Mouse (Mus musculus): Measurements from ENCODE around the gene Foxn2.
"Not testable (repeated sequence)": the region's sequence is repeated elsewhere in the genome, so short reads cannot be mapped to it uniquely, and the experiment has no call there.

Gene Foxn2

DNA sequence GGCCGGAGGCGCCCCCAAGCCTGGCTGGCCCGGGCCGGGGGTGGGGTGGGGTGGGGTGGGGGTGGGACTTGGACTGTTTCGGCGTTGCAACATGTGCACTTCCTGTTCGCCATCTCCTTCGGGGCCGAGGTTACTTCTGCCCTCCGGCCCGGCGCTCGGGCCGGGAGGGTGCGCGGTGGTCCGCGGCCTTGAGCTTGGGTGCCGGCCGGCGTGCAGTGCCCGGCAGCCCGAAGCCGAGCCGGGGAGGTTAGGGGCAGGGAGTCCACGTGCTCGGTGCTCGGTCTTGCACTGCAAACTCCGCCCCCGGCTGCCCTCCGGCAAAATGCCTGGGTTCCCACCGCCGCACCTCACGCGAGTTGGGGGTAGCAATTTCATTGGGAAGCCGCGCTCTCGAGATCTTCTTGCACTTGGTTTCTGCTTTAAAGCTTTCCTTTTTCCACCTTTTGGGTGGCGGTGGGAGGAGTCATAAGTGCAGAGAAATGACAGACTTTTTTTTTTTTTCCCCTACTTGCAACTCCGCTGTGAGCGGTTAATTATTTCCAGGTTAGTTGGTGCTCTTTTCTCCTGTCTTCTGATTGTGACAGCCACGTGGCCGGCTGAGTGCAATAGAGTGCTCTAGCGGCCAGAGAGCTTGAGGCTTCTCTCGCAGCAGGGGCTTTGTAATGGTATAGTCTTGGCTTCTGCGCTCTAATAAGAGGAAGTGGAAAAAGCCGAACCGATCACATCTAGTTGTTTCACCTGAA, 1.1 kb downstream of the Foxn2 start:
- DNase-seq (ENCODE audit: low spot score in 2 of 2): peak; percentile 59 to 61

DNA sequence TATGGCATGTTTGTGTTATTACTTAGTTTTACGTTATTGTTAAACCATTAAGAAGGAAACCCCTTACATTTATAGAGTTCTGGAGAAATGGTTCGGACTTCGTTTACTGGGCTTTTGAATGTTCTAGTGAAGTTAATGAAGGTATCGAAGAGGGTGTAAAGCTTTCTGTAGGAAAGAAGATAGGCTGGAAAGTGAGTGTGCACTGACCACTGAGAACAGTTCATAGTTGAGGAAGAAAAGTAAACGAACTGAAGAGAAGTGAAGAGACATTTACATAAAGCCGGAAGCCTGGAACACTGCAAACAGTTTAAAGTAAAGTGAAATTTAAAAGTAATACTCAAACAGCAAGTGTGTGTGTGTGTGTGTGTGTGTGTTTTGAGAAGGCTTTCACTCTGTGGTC, 2.1 kb downstream of the Foxn2 start:
- no peak for DNase-seq (ENCODE audit: low spot score in 2 of 2)

GRCm38 (mm10) chr17:88443186-88443585, 2.7 kb downstream of the Foxn2 start:
- no peak for DNase-seq (ENCODE audit: low spot score in 2 of 2)

DNA sequence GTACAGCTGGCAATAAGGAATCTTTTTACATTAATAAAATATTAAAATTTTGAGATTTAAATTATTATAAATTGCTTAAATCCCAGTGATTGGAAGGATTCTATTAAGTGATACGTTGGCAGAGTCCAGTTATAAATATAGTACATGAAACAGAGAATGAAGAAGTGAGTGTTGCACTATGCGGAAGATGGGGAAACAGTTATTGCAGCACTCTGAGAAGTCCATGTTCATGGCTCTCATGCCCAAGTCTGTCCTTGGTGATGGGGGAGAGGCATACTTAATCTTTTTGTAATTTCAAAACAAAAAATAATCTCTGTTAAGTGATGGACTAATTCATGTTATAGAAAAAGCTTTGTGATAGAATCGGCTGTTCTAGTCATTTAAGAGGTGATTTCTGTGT, 17.6 kb downstream of the Foxn2 start:
- DNase-seq (ENCODE audit: low spot score in 2 of 2): no peak

GRCm38 (mm10) chr17:88459516-88459915, 19.0 kb downstream of the Foxn2 start:
- DNase-seq (ENCODE audit: low spot score in 2 of 2): no peak

DNA sequence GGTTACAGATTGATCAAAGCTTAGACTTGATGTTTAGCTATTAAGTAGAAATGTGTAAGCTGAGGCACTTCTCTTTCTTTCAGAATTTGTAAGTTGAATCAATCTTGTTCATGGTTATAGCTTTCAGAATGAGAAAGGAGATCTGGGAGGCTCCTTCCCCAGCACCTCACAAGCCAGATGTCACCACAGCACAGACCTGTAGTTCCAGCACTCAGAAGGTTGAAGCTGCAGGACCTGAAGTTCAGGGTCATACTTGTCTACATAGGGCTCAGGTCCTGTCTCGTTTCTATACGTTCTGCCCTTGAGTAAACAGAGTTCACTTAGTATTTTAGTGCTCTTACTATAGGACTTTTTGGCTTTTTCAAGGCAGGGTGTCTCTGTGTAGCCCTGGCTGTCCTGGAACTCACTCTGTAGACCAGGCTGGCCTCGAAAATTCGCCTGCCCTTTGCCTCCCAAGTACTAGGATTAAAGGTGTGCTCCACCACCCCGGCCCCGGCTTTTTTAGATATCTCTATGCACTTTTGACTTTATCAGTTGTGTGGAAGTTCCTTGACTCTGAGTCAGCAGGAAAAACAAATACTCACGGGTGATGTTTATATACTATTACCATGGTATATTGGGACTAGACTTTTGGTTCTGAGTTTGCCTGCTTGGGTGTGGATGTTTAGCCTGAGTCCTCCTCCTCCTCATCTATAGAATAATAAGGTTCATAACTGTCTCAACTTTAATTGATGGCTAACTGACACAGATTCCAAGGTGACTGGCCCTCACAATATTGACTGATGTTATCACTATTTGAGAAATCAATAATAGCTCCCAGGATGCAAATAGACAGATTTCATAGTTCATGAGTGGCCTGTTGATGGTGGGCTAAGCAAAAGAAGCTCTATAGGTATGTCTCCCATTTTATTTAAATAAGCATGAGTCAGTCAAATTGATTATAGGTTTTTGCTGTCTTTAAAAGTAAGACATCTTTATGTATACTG, 19.7 kb downstream of the Foxn2 start:
- DNase-seq (ENCODE audit: low spot score in 2 of 2): no peak

- no peak for DNase-seq (ENCODE audit: low spot score in 2 of 2)
Measured at GRCm38 (mm10) chr17:88462658-88463057, 22.1 kb downstream of the Foxn2 start.

DNA sequence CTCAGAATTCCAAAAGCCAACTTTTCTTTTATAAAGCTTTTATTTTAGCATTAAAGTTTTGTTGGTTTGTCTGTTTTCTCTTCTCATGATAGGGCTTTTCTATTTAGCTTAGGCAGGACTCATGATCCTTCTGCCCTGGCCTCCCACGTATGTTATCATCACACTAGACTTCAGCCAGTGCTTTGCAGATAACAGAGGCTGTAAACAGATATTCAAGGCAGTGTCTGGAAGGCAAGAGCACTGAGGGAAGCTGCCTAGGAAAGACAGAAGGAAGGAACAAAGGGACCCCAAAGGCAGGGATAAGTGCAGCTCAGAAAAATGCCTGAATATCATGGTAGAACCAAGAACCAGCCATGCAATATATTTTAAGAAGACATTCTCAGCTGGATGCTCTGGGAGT, 26.1 kb downstream of the Foxn2 start:
- no peak for DNase-seq (ENCODE audit: low spot score in 2 of 2)

DNA sequence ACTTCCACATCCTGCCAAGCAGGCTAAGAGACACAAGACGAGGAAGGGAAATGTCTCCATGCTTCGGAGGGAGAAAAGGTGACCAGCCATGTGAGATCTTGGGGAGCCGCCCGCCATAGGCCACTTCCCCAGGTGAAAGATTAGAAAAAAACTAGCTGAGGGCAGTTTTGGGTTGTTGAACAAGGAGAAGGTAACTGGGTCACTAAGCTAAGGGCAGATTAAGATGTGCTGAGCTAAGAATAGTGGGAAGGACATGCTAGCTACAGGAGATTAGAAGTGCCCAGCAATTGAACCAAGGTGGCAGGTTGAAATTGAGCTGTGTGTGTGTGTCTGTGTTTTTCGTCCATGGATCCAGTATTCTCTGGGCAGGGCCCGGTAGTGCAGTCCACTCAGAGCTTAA, 27.2 kb downstream of the Foxn2 start:
- DNase-seq (ENCODE audit: low spot score in 2 of 2): no peak

GRCm38 (mm10) chr17:88468655-88469398, 28.3 kb downstream of the Foxn2 start:
- not testable (repeated sequence) for DNase-seq (ENCODE audit: low spot score in 2 of 2)

GRCm38 (mm10) chr17:88473766-88474165, 33.3 kb downstream of the Foxn2 start:
- peak; percentile 73 for DNase-seq (ENCODE audit: low spot score in 2 of 2)

- no peak for DNase-seq (ENCODE audit: low spot score in 2 of 2)
Measured at GRCm38 (mm10) chr17:88477165-88477564, 36.7 kb downstream of the Foxn2 start.

DNA sequence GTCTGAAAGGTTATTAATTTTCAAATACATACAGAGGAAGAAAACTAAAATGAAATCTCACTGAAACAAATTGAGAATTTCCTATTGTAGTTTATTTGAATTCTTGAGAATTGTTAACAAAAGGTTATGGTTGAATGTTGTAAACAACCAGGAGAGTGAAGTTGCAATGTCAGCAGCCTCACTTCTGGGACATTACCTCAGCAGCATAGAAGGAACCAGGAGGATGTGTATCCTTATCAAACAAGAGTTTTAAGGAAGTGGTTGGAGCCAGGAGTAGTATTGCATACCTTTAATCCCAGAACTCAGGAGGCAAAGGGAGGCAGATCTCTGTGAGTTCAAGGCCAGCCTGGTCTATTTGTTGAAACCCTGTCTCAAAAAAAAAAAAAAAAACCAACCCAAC, 37.2 kb downstream of the Foxn2 start:
- no peak for DNase-seq (ENCODE audit: low spot score in 2 of 2)

GRCm38 (mm10) chr17:88479040-88479439, 38.5 kb downstream of the Foxn2 start:
- no peak for DNase-seq (ENCODE audit: low spot score in 2 of 2)

DNA sequence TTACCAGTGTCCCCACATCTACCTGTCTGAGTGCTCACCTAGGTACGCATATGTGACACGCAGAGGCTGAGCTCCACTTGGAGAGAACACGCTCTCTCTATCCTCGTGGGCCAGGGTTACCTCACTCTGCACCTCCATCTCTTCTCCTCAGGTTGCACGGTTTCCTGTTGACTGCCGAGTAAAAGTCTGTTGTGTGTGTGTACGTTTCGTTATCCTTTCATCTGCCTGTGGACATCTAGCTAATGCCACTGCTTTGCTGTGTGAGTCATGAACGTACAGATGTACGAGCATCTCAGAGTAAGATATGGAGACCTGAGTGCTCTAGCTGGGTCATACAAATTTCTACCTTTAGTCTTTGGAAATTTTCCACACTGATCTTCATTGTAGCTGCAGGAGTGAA, 39.9 kb downstream of the Foxn2 start:
- DNase-seq (ENCODE audit: low spot score in 2 of 2): no peak

GRCm38 (mm10) chr17:88481062-88481461, 40.6 kb downstream of the Foxn2 start:
- DNase-seq (ENCODE audit: low spot score in 2 of 2): no peak

DNA sequence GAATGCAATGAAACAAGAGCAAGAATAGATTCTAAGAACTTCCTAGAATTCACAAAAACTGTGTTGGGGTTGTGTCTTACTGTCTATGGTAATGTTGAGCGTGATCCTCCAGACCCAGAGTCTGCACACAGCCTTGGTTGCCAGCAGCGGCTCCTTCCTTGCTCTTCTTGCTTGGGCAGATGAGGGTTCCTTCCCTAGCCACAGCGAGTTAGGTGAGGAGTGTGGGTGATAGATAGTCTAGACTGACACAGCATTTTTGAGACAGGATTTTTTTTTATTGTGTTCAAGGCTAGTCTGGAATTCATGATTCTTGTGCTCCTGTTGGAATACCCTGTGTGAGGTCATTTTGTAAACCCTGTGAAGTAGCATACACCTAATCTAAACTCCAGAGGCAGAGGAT, 41.1 kb downstream of the Foxn2 start:
- no peak for DNase-seq (ENCODE audit: low spot score in 2 of 2)

DNA sequence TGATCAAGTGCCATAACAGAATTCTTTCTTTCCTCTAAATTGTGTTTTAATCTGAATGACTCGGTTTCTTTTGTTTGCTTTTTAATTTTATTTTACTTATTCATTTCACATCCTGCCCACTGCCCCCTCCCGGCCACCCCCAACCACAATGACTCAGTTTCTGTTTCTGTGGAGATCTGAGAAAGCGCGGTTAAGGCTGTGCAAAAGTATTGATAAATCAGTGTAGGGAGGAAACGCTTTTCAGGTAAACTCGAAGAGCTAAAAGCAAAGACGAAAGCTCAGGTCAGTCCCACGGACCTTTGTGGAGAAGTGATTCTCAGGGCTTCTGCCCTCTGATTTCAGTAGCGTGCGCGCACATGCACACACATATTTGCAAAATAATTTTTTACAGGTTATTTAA, 44.0 kb downstream of the Foxn2 start:
- no peak for DNase-seq (ENCODE audit: low spot score in 2 of 2)

DNA sequence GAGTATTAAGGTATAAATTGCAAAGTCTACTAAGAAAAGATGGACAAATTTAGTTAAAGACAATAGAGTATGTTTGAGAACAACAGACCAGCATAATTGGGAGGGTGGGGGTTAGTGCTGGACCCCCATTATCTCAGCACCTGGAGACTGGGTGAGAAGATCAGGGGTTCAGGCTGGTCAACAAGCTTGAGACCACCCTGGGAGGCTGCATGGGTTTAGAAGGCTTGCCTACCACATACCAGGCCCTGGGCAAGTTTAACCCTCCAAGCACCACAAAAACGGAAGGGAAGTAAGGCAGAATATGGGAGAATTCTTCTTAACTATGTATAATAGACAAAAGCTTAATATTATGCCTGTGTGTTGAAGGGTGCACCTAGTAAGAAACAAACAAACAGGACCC, 44.4 kb downstream of the Foxn2 start:
- DNase-seq (ENCODE audit: low spot score in 2 of 2): no peak

DNA sequence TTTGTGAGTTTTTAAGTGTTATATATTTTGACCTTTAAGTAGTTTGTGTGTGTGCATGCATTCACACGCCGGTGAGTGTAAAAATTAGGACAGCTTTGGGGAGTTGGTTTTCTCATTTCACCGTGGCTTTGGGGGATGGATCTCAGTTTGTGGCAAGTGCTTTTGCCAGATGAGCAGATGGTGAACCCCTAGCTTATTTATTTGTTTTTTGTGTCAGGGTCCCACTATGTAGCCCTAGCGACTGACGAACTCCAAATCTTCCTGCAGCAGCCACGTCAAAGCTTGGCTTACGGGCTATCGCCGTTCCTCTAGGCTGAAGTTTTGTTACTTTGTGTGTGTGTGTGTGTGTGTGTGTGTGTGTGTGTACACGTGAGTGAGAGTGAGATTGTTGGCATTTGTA, 50.0 kb downstream of the Foxn2 start:
- DNase-seq (ENCODE audit: low spot score in 2 of 2): no peak

GRCm38 (mm10) chr17:88491366-88492106, 51.0 kb downstream of the Foxn2 start:
- no peak for DNase-seq (ENCODE audit: low spot score in 2 of 2)

- no peak for DNase-seq (ENCODE audit: low spot score in 2 of 2)
Measured at GRCm38 (mm10) chr17:88492107-88492460, 51.6 kb downstream of the Foxn2 start.
